Mouse (Mus musculus) kidney, postnatal 0 days (tissue): ENCODE results near the gene Strbp. TPM values are rescaled to one million over a fixed set of nuclear protein-coding genes. Genes with fewer than 3 reads are reported as not detected.

ENCODE experiments used
- ATAC-seq: fragments of 200-750 bp; cut with Nextera tagmentation; replicated peaks from 2 replicates; pipeline ENCODE4 v1.8.0; 2017; ENCODE audit warnings: low read depth, moderate number of reproducible peaks, moderate TSS enrichment, moderate library complexity; ENCODE audit not compliant: low FRiP score
- DNase-seq: peaks from one replicate; pipeline ENCODE4 v3.0.0-alpha.2; 2016; ENCODE audit warnings: low spot score
- H3K27ac ChIP-seq: fragments of 300-500 bp; sonication (generic); 2 replicates; pipeline ENCODE4 v1.5.1; 2014; ENCODE audit warnings: mild to moderate bottlenecking
- H3K27me3 ChIP-seq: fragments of 300-500 bp; sonication (generic); 2 replicates; pipeline ENCODE4 v1.6.1; 2014; ENCODE audit warnings: low read length, mixed read lengths; ENCODE audit not compliant: insufficient read depth
- H3K36me3 ChIP-seq: fragments of 300-500 bp; sonication (generic); 2 replicates; pipeline ENCODE4 v1.6.1; 2014; ENCODE audit warnings: low read length, mixed read lengths; ENCODE audit not compliant: insufficient read depth
- H3K4me1 ChIP-seq: fragments of 300-500 bp; sonication (generic); replicated peaks from 2 replicates; pipeline ENCODE4 v1.6.1; 2014; ENCODE audit warnings: antibody characterized with exemption, low read length, mixed read lengths; ENCODE audit not compliant: insufficient read depth
- H3K4me2 ChIP-seq: fragments of 300-500 bp; sonication (generic); 2 replicates; pipeline ENCODE4 v1.6.1; 2014; ENCODE audit warnings: mild to moderate bottlenecking, low read length, moderate library complexity, mixed read lengths
- H3K4me3 ChIP-seq: fragments of 300-500 bp; sonication (generic); replicated peaks from 2 replicates; pipeline ENCODE4 v1.5.1; 2014; ENCODE audit warnings: low read depth, low read length
- H3K9ac ChIP-seq: fragments of 300-500 bp; sonication (generic); 2 replicates; pipeline ENCODE4 v1.6.1; 2014; ENCODE audit warnings: low read depth, low read length
- H3K9me3 ChIP-seq: fragments of 300-500 bp; sonication (generic); replicated peaks from 2 replicates; pipeline ENCODE4 v1.6.1; 2016; ENCODE audit warnings: low read length, inconsistent platforms, mixed read lengths
- CTCF ChIP-seq: IDR thresholded peaks from 2 replicates; pipeline ENCODE4 v1.5.1; 2016; ENCODE audit warnings: antibody characterized with exemption, low read depth, mild to moderate bottlenecking, moderate library complexity
- WGBS: fragments of 180-500 bp; shearing (Covaris S2); extraction: QIAGEN DNeasy Blood & Tissue Kit; methylation state at CpG from one replicate; pipeline ENCODE4 v1.1.7; 2014; 5-methylcytosine and 5-hydroxymethylcytosine counted together
- polyA plus RNA-seq: library from polyadenylated mRNA; unstranded; fragments of >200 nt; fragmentation: Nextera tagmentation; extraction: Ambion mirVana; gene quantifications from 2 replicates; pipeline ENCODE4 v1.2.1, GENCODE M21; 2015

Strbp gene
- polyA plus RNA-seq, 1 experiment from 2014 or later, result 42.0 TPM

- DNase-seq, result no peak
- no peak for ATAC-seq
- Histone ChIP-seq H3K9ac (no peak overlapping the region), H3K4me1 (no peaks in the 10 kb centered on the region), H3K36me3 (peaks cover 22% of the 10 kb centered on the region), H3K27ac (no peak overlapping the region), H3K4me3 (no peak overlapping the region), H3K9me3 (no peaks in the 10 kb centered on the region), H3K27me3 (no peaks in the 10 kb centered on the region), H3K4me2 (no peak overlapping the region)
- no peak for TF ChIP-seq CTCF
These were observed 217.3 kb downstream of the Strbp start for GRCm38 (mm10) chr2:37486408-37486807.

GRCm38 (mm10) chr2:37485370-37485769 is 218.3 kb downstream of the Strbp start:
- peak; percentile 71 for DNase-seq
- 78% methylated on average over 1 of the region's 1 CpGs for WGBS
- Histone ChIP-seq H3K9me3 (no peaks in the 10 kb centered on the region), H3K36me3 (peaks cover 22% of the 10 kb centered on the region), H3K27me3 (no peaks in the 10 kb centered on the region), H3K4me3 (no peak overlapping the region), H3K27ac (no peak overlapping the region), H3K4me2 (no peak overlapping the region), H3K4me1 (no peaks in the 10 kb centered on the region), H3K9ac (no peak overlapping the region)
- TF ChIP-seq CTCF, result peak; percentile 75
- no peak for ATAC-seq

DNA sequence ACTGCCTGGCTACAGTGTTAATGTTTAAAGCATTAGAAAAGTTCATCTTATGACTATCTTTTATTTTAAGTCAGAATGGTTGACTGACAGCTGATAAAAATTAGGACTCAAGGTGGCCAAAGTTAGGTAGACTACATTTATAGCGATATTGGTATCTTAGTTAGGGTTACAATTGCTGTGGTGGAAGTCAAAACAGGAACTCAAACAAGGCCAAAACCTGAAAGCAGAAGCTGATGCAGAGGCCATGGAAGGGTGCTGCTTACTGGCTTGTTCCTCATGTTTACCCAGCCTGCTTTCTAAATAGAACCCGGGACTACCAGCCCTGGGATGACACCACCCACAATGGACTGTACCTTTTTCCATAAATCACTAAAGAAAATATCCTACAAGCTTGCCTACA is 219.5 kb downstream of the Strbp start:
- H3K36me3 ChIP-seq, result peaks cover 19% of the 10 kb centered on the region
- WGBS, result 73% methylated on average over 2 of the region's 2 CpGs

DNA sequence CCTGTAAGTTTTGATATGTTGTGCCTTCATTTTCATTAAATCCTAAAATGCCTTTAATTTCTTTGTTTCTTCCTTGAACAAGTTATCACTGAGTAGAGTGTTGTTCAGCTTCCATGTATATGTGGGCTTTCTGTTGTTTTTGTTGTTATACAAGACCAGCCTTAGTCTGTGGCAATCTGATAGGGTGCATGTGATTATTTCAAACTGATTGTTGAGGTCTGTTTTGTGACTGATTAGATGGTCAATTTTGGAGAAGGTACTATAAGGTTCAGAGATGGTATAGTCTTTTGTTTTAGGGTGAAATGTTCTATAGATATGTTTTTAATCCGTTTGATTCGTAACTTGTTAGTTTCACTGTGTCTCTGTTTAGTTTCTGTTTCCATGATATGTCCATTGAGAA is 223.6 kb downstream of the Strbp start:
- TF ChIP-seq CTCF, result no peak
- ATAC-seq (no peak), DNase-seq (no peak)
- H3K27ac ChIP-seq, result no peak overlapping the region
- H3K27me3 ChIP-seq, result no peaks in the 10 kb centered on the region
- no peak overlapping the region for H3K4me3 ChIP-seq
- H3K9ac ChIP-seq, result no peak overlapping the region
- H3K4me1 ChIP-seq, result no peaks in the 10 kb centered on the region
- 98% methylated on average over 2 of the region's 2 CpGs for WGBS
- peaks cover 25% of the 10 kb centered on the region for H3K36me3 ChIP-seq
- no peak overlapping the region for H3K4me2 ChIP-seq
- H3K9me3 ChIP-seq, result no peaks in the 10 kb centered on the region

More for the DNA sequence above, 219.5 kb downstream of the Strbp start:
- DNase-seq (no peak), ATAC-seq (no peak)
- no peaks in the 10 kb centered on the region for H3K9me3 ChIP-seq
- no peak overlapping the region for H3K4me3 ChIP-seq
- no peaks in the 10 kb centered on the region for H3K4me1 ChIP-seq
- no peak overlapping the region for H3K27ac ChIP-seq
- TF ChIP-seq CTCF, result no peak
- no peak overlapping the region for H3K9ac ChIP-seq
- H3K27me3 ChIP-seq, result no peaks in the 10 kb centered on the region
- H3K4me2 ChIP-seq, result no peak overlapping the region

GRCm38 (mm10) chr2:37479559-37479958 is 224.1 kb downstream of the Strbp start:
- Histone ChIP-seq H3K4me3 (no peak overlapping the region), H3K27ac (no peak overlapping the region), H3K4me2 (no peak overlapping the region), H3K4me1 (no peaks in the 10 kb centered on the region), H3K9ac (no peak overlapping the region), H3K36me3 (peaks cover 25% of the 10 kb centered on the region), H3K27me3 (no peaks in the 10 kb centered on the region), H3K9me3 (no peaks in the 10 kb centered on the region)
- DNase-seq (no peak), ATAC-seq (no peak)
- no peak for TF ChIP-seq CTCF

DNA sequence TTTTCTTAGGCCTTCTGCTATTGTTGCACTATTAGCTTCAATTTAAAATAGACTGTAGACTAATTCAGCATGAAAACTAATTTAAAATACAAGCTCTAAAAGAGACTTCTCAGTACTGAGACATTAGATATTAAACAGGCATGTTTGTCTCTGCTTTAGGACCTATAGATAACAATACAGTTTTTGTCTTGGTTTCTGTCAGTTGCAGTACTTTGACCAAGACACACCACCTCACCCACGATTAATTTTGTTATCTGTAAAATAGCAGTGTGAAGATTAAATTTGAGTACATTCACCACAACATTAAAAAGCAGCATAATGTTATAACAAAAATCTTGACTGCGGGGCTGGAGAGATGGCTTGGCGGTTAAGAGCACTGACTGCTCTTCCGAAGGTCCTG is 237.4 kb downstream of the Strbp start:
- no peak for DNase-seq
- Histone ChIP-seq H3K4me2 (no peak overlapping the region), H3K9me3 (no peaks in the 10 kb centered on the region), H3K4me3 (no peak overlapping the region), H3K36me3 (0 out of 2 replicates have a peak, but pooled peaks cover 6% of the 10 kb centered on the region), H3K27me3 (no peaks in the 10 kb centered on the region), H3K4me1 (no peaks in the 10 kb centered on the region), H3K9ac (no peak overlapping the region), H3K27ac (no peak overlapping the region)
- no peak for TF ChIP-seq CTCF
- WGBS, result 95% methylated on average over 4 of the region's 4 CpGs
- ATAC-seq, result no peak

- H3K4me1 ChIP-seq, result no peaks in the 10 kb centered on the region
- TF ChIP-seq CTCF, result peak; percentile 25; the same call in 1 of the 2 replicates
- DNase-seq (no peak), ATAC-seq (no peak)
- no peak overlapping the region for H3K9ac ChIP-seq
- H3K9me3 ChIP-seq, result no peaks in the 10 kb centered on the region
- 94% methylated on average over 4 of the region's 4 CpGs for WGBS
- H3K27me3 ChIP-seq, result no peaks in the 10 kb centered on the region
- no peak overlapping the region for H3K4me2 ChIP-seq
- no peaks in the 10 kb centered on the region for H3K36me3 ChIP-seq
- H3K4me3 ChIP-seq, result no peak overlapping the region
- H3K27ac ChIP-seq, result no peak overlapping the region
These were observed 243.0 kb downstream of the Strbp start for GRCm38 (mm10) chr2:37460707-37461106.
